Mouse (Mus musculus): ENCODE measurements around the gene Raver1.

DNA sequence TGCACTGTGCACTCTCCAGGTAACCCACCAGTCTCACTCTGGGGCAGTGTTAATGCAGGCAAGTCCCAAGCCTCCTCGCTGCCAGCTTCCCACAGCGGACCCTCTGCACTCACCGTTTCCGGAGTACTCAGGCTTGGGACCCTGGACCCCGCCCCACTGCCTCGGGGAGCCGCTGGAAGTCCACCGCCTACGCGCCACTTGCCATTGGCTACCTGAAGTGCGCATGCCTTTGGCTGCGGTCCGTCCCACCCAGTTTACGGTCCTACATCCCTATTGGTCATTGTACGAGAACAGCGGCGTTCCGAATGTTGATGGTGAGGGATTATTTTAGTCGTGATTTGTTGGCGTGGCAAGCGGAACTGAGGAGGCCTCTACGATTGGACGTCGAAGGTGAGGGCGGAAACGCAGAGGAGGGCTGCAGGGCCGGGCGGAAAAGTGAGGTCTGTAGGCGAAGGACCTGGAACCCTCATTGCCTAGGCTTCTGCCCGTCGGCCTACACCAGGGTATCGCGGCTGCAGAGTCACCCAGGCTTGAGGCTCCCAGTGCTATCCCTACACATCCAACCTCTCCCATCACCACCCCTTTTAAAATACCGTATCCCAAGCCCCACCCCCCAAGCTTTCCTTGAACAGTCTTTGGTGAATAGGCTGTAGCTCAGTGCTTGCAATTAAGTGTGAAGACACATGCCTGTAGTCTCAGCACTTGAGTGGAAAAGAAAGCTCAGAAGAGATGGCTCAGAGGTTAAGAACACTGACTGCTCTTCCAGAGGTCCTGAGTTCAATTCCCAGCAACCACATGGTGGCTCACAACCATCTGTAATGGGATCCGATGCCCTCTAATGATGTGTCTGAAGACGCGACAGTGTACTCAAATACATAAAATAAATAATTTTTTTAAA lies 39.5 kb upstream of the Raver1 start, which contains the start of gene Tyk2:
- TF ChIP-seq POLR2A (IDR thresholded peaks at IDR 0.05; ENCODE audit: borderline replicate concordance, insufficient read depth, low read length) (peak; percentile 60; the same call in 1 of the 2 replicates), CTCF (IDR thresholded peaks at IDR 0.05; ENCODE audit: borderline replicate concordance, insufficient read depth, low read depth, low read length) (no peak)

All from cerebellum, adult 2 months (tissue).